Mouse (Mus musculus): ENCODE measurements around the gene Slc46a1. TPM values are rescaled to one million over a fixed set of nuclear protein-coding genes. Genes with fewer than 3 reads are reported as not detected.

Gene Slc46a1
- 15.5 and 19.0 TPM in 2 replicates for polyA plus RNA-seq (2015; fragmentation: Nextera tagmentation; extraction: Ambion mirVana)

- peaks cover 17% of the 10 kb centered on the region for H3K4me1 ChIP-seq
- peak within 1 kb of the TSS; percentile 75 for H3K4me3 ChIP-seq (replicated peaks)
- H3K27ac ChIP-seq (replicated peaks), result peak within 1 kb of the TSS; percentile 96
- no peaks in the 10 kb centered on the region for H3K36me3 ChIP-seq
- under 1% methylated on average over 41 of the region's 41 CpGs for WGBS
- H3K4me2 ChIP-seq (replicated peaks), result peak within 1 kb of the TSS; percentile 88
- no peaks in the 10 kb centered on the region for H3K27me3 ChIP-seq
- H3K9ac ChIP-seq, result peak within 1 kb of the TSS; percentile 84
- peak; percentile 93 for ATAC-seq (ENCODE audit: insufficient number of reproducible peaks, low FRiP score, low TSS enrichment, low read depth)
- no peaks in the 10 kb centered on the region for H3K9me3 ChIP-seq (replicated peaks)
Observed at GRCm38 (mm10) chr11:78465568-78466180, at the start of gene Slc46a1. Gene Slc46a1, plus strand, starts transcription at chr11:78465697.

GRCm38 (mm10) chr11:78416854-78417253 lies 48.6 kb upstream of the Slc46a1 start:
- H3K27ac ChIP-seq (replicated peaks), result no peak overlapping the region
- peaks cover 3% of the 10 kb centered on the region; the same call in 1 of the 2 replicates for H3K4me1 ChIP-seq
- ATAC-seq (ENCODE audit: insufficient number of reproducible peaks, low FRiP score, low TSS enrichment, low read depth), result no peak
- no peak overlapping the region for H3K4me3 ChIP-seq (replicated peaks)
- WGBS, result 74% methylated on average over 6 of the region's 6 CpGs
- H3K9ac ChIP-seq, result no peak overlapping the region
- H3K27me3 ChIP-seq, result no peaks in the 10 kb centered on the region; the same call in 1 of the 2 replicates
- no peak overlapping the region for H3K4me2 ChIP-seq (replicated peaks)
- H3K36me3 ChIP-seq, result no peaks in the 10 kb centered on the region
- H3K9me3 ChIP-seq (replicated peaks), result no peaks in the 10 kb centered on the region

DNA sequence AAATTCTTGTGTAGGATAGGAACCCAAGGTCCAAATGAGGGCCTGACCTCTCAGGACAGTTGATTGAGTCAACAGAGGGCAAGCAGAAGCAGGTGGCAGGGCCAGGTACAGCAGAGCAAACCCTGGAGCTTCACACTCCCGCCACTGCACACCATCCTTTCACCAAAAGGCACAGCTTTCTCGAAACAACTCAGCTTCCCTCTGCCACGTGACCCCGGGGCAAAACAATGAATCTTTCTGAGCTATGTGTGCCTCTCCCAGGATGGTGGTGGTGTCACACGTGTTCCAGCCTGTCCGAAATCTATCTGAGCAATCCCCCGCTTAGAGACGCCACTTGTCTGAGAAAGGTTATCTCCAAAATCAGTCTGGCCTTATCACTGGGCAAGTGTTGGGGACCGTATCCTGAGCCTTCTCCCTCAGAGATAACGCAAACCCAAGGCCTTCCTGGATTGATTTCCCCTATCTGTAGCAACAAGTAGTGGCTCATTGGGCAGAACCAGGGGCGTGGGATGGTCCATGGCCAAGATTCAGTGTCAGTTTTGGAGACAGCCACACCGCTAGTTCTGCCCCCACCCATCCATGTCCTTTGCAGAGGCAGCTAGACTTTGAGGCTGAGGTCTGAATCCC lies 45.1 kb upstream of the Slc46a1 start:
- WGBS, result 58% methylated on average over 12 of the region's 12 CpGs
- no peaks in the 10 kb centered on the region for H3K9me3 ChIP-seq (replicated peaks)
- no peak for ATAC-seq (ENCODE audit: insufficient number of reproducible peaks, low FRiP score, low TSS enrichment, low read depth)
- no peaks in the 10 kb centered on the region; the same call in 1 of the 2 replicates for H3K4me1 ChIP-seq
- H3K9ac ChIP-seq, result no peak overlapping the region
- no peak overlapping the region for H3K27ac ChIP-seq (replicated peaks)
- no peak overlapping the region for H3K4me2 ChIP-seq (replicated peaks)
- H3K4me3 ChIP-seq (replicated peaks), result no peak overlapping the region
- no peaks in the 10 kb centered on the region; the same call in 1 of the 2 replicates for H3K27me3 ChIP-seq
- H3K36me3 ChIP-seq, result no peaks in the 10 kb centered on the region

DNA sequence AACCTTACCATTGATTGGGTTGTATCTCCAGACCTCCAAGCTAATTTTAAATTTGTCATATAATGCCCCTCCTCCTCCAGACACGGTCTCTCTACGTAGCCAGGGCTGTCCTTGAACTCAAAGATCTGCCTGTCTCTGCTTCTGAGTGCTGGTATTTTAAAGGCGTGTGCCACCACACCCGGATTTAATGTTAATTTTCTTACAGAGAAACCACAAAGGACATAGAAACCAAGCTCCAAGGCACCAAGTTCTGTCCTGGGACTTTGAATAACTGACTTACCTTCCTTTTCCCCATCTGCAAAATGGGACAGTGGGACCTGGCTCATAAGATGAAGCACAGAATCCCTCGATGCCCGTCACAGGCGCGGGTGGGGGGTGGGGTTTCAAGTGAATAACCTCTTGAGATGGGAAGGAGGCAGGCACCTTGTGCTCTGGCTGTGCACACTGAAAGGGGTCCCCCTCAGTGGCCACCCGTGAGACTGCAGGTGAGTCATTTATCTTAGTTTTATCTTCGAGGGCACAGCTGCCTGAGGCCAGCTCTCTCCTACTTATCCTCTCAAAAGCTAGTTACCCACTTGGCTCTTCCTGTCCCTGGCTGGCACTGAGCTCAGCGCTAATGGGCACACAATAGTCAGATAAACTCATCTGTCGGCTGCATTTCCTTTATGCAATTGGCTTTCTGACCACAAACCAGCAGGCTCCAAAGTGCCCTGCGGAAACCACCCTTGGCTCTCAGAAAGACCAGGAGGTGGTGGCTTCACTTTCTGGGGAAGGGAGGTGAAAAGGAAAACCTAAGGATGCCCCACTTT lies 44.1 kb upstream of the Slc46a1 start:
- no peak for ATAC-seq (ENCODE audit: insufficient number of reproducible peaks, low FRiP score, low TSS enrichment, low read depth)
- H3K27ac ChIP-seq (replicated peaks), result no peak overlapping the region
- H3K9me3 ChIP-seq (replicated peaks), result no peaks in the 10 kb centered on the region
- no peaks in the 10 kb centered on the region; the same call in 1 of the 2 replicates for H3K27me3 ChIP-seq
- no peaks in the 10 kb centered on the region for H3K36me3 ChIP-seq
- H3K9ac ChIP-seq, result no peak overlapping the region
- WGBS, result 66% methylated on average over 13 of the region's 13 CpGs
- no peaks in the 10 kb centered on the region; the same call in 1 of the 2 replicates for H3K4me1 ChIP-seq
- no peak overlapping the region for H3K4me3 ChIP-seq (replicated peaks)
- H3K4me2 ChIP-seq (replicated peaks), result no peak overlapping the region

- H3K4me2 ChIP-seq (replicated peaks), result no peak within 1 kb of the TSS
- no peaks in the 10 kb centered on the region for H3K9me3 ChIP-seq (replicated peaks)
- H3K36me3 ChIP-seq, result no peaks in the 10 kb centered on the region
- H3K4me1 ChIP-seq, result no peaks in the 10 kb centered on the region; the same call in 1 of the 2 replicates
- H3K4me3 ChIP-seq (replicated peaks), result no peak within 1 kb of the TSS
- H3K9ac ChIP-seq, result no peak within 1 kb of the TSS
- WGBS, result 24% methylated on average over 13 of the region's 13 CpGs
- no peaks in the 10 kb centered on the region; the same call in 1 of the 2 replicates for H3K27me3 ChIP-seq
- H3K27ac ChIP-seq (replicated peaks), result no peak within 1 kb of the TSS
- ATAC-seq (ENCODE audit: insufficient number of reproducible peaks, low FRiP score, low TSS enrichment, low read depth), result no peak
Observed at GRCm38 (mm10) chr11:78422055-78422819, 43.3 kb upstream of the Slc46a1 start, which contains the start of gene Slc13a2. Gene Slc13a2, minus strand, starts transcription at chr11:78422217.

DNA sequence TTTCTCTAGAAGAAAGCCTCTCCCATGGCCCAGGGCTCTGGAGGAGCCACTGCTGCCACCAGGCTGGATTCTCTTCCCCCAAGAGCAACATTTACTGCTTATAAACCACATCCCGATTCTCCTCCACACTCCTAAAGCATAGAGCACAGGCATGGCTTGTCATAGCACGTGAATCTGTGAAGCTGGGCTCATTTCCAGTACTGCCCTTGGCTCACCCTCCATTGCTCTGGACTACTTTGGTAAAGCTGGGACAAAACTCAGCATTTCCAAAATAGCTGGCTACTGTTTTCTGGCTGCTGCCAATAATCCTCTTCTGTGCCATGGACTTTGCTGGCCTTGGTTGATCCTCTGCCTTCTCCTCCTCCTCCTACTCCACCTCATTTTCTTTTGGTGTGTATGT lies 41.1 kb upstream of the Slc46a1 start:
- no peaks in the 10 kb centered on the region for H3K9me3 ChIP-seq (replicated peaks)

DNA sequence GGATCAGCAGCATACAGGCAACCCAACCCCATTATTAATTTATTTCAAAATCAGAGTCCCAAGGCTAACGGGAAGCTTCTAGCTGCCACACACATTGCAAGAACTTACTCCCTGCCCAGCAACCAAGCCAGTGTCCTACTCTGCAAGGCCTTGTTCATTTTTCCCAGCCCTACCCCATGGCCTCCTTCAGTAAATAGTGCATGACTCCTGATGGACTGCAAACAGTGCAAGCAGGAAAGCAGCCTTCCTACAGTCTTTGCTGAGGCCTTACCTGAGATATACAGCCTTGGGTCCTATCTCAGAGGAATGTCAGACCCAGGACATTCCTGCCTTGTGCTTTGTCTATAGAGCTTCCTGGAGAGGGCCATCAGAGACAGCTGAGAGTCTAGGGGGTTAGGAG lies 39.9 kb upstream of the Slc46a1 start:
- no peak overlapping the region for H3K4me3 ChIP-seq (replicated peaks)

More for the DNA sequence above, 41.1 kb upstream of the Slc46a1 start:
- Histone ChIP-seq H3K4me3 (replicated peaks) (no peak overlapping the region), H3K27me3 (no peaks in the 10 kb centered on the region; the same call in 1 of the 2 replicates), H3K36me3 (no peaks in the 10 kb centered on the region), H3K4me1 (no peaks in the 10 kb centered on the region), H3K27ac (replicated peaks) (no peak overlapping the region), H3K9ac (no peak overlapping the region), H3K4me2 (replicated peaks) (no peak overlapping the region)
- no peak for ATAC-seq (ENCODE audit: insufficient number of reproducible peaks, low FRiP score, low TSS enrichment, low read depth)
- WGBS, result 48% methylated on average over 2 of the region's 2 CpGs

DNA sequence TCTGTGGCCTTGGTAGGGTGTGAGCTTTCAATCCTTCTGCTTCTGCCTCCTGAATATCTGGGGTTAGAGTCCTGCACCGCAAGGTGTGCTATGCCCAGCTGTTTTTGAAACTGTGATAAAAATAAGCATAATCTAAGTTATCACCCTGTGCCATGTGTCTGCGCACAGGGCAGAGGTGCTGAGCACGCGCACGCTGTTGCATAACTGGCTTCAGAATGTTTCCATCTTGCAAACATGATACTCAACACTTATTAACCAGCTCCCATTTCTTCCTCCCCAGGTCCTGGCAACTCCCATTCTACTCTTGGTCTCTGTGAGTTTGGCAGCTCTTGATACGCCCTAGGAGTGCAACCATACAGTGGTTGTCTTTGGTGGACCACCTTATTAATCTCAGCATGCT lies 37.8 kb upstream of the Slc46a1 start:
- no peak for ATAC-seq (ENCODE audit: insufficient number of reproducible peaks, low FRiP score, low TSS enrichment, low read depth)
- Histone ChIP-seq H3K9ac (no peak overlapping the region), H3K4me1 (no peaks in the 10 kb centered on the region), H3K27me3 (no peaks in the 10 kb centered on the region), H3K36me3 (no peaks in the 10 kb centered on the region), H3K4me3 (replicated peaks) (no peak overlapping the region), H3K27ac (replicated peaks) (no peak overlapping the region), H3K9me3 (replicated peaks) (no peaks in the 10 kb centered on the region), H3K4me2 (replicated peaks) (no peak overlapping the region)
- WGBS, result 96% methylated on average over 6 of the region's 6 CpGs

More for the DNA sequence above, 39.9 kb upstream of the Slc46a1 start:
- H3K36me3 ChIP-seq, result no peaks in the 10 kb centered on the region
- H3K27me3 ChIP-seq, result no peaks in the 10 kb centered on the region; the same call in 1 of the 2 replicates
- no peak for ATAC-seq (ENCODE audit: insufficient number of reproducible peaks, low FRiP score, low TSS enrichment, low read depth)
- H3K9ac ChIP-seq, result no peak overlapping the region
- H3K9me3 ChIP-seq (replicated peaks), result no peaks in the 10 kb centered on the region
- H3K4me2 ChIP-seq (replicated peaks), result no peak overlapping the region
- H3K4me1 ChIP-seq, result no peaks in the 10 kb centered on the region
- H3K27ac ChIP-seq (replicated peaks), result no peak overlapping the region
- WGBS, result 80% methylated on average over 1 of the region's 1 CpGs

GRCm38 (mm10) chr11:78428309-78428708 lies 37.2 kb upstream of the Slc46a1 start:
- H3K27ac ChIP-seq (replicated peaks), result no peak overlapping the region
- no peaks in the 10 kb centered on the region for H3K27me3 ChIP-seq
- H3K9me3 ChIP-seq (replicated peaks), result no peaks in the 10 kb centered on the region
- ATAC-seq (ENCODE audit: insufficient number of reproducible peaks, low FRiP score, low TSS enrichment, low read depth), result no peak
- H3K4me1 ChIP-seq, result no peaks in the 10 kb centered on the region
- no peaks in the 10 kb centered on the region for H3K36me3 ChIP-seq
- H3K4me2 ChIP-seq (replicated peaks), result no peak overlapping the region
- 74% methylated on average over 5 of the region's 5 CpGs for WGBS
- no peak overlapping the region for H3K4me3 ChIP-seq (replicated peaks)
- H3K9ac ChIP-seq, result no peak overlapping the region

- H3K9me3 ChIP-seq (replicated peaks), result no peaks in the 10 kb centered on the region
- H3K27ac ChIP-seq (replicated peaks), result no peak overlapping the region
- WGBS, result 54% methylated on average over 11 of the region's 11 CpGs
- H3K27me3 ChIP-seq, result no peaks in the 10 kb centered on the region
- no peak overlapping the region for H3K4me3 ChIP-seq (replicated peaks)
- no peak overlapping the region for H3K9ac ChIP-seq
- no peak for ATAC-seq (ENCODE audit: insufficient number of reproducible peaks, low FRiP score, low TSS enrichment, low read depth)
- H3K36me3 ChIP-seq, result no peaks in the 10 kb centered on the region
- no peak overlapping the region for H3K4me2 ChIP-seq (replicated peaks)
- H3K4me1 ChIP-seq, result no peaks in the 10 kb centered on the region
Observed at GRCm38 (mm10) chr11:78430195-78430878, 35.2 kb upstream of the Slc46a1 start.
